Mouse (Mus musculus) retina, postnatal 7 days (tissue): ENCODE measurements around the gene Slc11a1.

Source experiments
- DNase-seq: peaks from one replicate; pipeline ENCODE4 v3.0.0-alpha.2; 2012; ENCODE audit warnings: low read depth, low spot score

Gene Slc11a1

DNA sequence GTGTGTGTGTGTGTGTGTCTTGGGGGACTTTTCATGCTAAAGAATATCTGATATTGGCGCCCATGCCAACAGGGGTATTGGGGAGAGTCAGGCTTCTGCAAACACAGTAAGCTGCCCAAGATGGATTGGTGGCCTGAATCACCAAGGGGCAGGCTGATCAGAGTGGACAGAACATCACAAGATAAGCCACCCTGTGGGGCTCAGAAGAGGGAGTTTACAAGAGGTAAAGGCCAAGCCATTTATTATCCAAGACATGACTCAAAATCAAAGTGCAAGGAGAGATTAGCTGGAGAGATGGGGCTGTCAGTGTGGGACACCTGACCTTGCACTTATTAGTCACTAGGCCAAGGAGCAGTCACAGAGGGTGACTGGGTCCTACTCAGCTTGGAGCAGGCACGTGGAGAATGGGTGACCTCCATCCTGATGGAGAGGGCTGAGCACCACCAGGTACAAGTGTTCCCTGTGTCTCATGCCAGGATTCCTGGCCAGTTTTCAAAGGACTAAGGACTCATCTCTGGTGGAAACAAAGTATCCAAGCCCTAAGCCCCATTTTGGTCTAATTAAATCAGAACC, 36.8 kb downstream of the Slc11a1 start:
- DNase-seq, result no peak

DNA sequence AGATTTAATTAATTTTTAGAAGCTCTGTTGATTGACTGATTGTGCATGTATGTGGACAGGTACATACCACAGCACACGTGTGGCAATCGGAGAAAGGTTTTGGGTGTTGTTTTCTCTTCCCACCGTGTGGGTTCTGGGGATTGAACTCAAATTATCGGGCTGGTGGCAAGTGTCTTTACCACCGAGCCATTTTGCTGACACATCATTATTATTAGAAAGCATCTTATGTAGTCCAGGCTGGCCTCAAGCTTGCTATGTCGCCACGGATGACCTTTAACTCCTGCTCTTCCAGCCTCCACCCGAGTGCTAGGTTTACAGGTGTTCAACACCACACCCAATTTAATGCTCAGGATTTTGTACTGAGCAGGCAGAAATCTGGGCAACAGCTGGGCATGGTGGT, 37.7 kb downstream of the Slc11a1 start:
- no peak for DNase-seq

DNA sequence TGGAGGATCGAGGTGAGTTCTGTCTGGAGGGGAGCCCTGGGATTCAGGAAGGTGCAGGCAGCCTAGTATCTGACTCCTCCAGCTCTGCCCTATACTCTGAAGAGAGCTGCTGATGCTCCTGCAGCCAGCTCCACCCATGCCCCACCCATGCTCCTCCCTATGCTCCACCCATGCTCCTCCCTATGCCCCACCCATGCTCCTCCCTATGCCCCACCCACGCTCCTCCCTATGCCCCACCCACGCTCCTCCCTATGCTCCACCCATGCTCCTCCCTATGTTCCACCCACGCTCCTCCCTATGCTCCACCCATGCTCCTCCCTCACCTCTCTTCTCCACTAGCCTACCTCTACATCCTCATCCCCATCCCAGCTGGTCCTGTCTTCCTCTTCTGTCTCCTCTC, 40.1 kb downstream of the Slc11a1 start:
- no peak for DNase-seq

DNA sequence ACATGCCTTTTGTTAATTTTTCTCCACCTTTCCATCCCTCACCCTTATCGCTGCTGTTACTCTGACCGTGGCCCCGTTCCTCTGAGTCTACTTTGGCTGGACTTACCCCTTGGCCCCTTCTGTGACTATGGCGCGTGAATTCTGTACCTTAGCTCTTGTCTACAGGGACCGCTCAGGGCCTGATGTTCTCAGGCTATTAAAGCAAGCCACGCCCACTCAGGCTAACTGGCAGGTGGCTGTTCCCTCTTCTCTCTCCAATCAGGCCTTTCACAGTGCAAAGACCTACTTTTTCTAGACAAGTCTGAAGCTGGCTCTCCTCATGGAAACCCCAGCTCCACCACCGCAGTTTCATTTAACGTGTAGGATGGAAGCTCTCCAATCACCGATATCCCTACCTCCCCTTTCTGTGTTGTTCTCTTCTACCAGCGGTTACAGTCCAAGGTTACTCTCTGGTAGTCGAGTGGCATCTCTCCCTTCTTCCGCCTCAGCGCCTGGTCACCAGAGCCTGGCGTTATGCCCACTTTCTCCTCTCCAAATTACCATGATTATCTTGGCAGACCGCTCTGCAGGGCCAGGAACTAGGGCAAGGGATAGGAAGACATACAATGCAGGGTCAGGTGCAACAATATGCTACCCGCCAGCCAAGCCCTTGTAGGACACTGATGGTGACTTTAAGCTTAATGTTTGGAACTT, 43.9 kb downstream of the Slc11a1 start:
- peak; percentile 29 for DNase-seq

DNA sequence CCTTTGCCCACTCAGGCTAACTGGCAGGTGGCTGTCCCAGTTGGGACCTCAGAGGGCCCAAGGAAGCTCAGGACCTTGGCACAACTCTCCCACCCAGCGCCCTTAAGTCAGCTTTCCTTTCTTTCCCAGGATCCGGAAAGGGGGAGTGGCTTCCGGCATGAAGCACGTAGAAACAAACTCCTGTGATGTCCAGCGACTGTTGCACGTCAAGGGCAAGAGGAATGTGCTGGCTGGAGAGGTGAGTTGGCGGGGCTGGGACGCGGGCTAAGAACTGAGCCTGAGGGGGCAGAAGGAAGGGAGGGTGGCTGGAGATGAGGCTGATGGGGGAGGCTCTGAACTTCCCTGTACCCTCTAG, 44.4 kb downstream of the Slc11a1 start:
- DNase-seq, result no peak

DNA sequence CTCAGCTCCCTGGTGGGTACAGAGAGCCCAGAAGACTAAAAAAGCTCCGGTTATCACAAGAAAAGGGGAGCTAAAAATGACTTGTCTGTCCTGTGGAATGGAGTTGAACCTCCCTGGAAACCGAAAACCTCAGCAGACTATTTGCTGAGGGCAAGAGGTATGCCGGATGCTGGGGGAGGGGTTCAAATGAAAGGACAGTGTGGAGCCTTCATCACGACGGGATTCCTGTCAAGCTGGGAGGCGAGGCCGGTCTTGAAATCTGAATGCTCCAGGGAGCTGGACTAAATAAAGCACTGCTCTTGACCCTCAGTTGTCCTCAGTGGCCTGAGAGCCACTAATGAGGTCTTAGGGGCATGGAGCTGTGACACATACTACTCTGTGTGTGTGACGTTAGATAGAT, 48.2 kb downstream of the Slc11a1 start:
- DNase-seq, result no peak

DNA sequence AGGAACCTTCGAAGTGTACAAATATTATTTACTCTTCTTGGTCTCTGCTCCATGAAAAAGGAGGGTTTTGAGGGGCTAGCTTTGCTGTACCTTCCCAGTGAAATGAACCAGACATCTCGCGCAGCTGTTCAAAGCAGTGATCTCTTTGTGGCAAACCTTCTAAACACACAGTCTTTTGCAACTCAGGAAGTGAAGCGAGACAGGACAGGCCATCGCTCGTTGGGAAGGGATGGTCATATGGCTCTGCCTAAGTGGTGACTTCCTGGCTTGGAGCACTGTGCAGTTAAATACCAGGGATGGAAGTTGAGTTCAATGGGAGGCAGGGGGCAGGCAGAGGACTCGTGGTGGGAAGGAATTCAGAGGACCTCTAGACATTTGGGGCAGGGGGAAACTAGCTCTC, 50.9 kb downstream of the Slc11a1 start:
- DNase-seq, result no peak

DNA sequence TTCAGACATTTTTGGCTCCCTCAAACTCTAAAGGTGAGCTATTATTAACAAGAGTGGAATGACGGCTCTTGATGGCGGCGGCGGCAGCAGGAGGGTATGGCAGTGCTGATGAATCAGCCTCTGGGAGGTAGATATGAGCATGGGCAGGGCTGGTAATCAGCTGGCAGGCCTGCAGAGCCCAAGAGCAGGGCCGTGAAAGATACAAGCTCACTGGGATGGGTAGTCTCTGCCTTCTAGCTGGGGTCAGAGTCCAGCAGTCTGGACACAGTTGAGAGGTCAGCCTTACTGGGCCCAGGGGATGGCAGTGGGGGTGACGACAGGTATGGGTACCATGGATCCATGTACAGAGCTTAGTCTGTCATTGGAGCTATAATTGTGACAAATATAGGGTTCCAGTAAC, 58.2 kb downstream of the Slc11a1 start:
- no peak for DNase-seq

DNA sequence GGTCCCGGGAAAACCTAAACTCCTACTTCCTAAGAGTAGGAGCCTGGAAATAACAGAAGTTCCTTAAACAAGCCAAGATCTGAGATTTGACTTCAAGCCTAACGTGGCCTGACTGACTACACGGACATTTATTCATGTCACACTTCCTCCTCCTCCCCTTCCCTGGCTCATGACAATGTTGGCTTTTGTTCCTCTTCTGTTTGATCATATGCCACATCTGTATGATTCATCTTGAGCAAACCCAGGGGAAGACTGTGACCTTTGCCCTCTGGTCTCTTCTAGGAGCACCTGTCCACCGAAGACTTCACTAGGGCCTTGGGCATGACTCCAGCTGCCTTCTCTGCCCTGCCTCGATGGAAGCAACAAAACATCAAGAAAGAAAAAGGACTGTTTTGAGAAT, 59.6 kb downstream of the Slc11a1 start:
- no peak for DNase-seq

DNA sequence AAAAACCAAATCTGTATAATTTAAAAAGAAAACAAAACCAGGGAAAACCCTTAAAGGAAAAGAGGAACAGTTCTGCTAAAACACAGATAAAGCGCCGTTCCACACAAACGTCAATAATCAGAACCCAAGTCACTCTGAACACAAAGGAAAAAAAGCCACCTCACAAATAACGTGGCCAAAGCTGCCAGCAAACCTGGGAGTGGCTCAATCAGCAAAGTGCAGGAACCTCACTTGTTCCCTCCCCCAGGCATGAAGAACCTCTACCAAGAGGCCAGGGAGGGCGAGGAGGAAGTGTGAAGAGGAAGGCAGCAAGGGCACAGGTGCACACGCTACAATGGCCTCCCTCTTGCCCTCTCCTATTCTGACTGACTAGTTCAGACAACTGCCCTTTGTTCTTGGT, 60.6 kb downstream of the Slc11a1 start:
- no peak for DNase-seq
